Mouse (Mus musculus): Measurements from ENCODE around the gene Cds1. TPM values are rescaled to one million over a fixed set of nuclear protein-coding genes. Genes with fewer than 3 reads are reported as not detected.

Gene Cds1
- polyA plus RNA-seq, 1 experiment from 2014 or later = 0.64 TPM

DNA sequence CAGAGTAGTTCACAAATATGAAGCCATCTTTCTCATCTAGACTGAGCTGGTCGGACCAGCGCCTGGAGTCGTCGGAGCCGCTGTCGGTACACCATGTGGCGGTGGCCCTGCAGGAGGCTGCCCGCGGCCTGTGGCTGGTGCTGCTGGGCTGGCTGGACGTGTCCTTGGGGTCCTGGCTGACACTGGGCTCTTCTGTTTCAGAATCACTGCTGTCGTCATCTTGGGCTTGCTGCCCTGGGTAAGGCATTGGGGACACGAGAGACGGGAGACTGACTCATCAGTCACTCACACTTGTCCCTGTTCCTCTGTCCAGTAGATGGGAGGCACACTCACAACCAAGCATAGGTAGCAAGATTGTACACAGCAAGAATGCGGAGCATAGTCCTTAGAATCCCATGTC, 80.1 kb downstream of the Cds1 start:
- 94% methylated on average over 14 of the region's 14 CpGs for WGBS
- no peak for DNase-seq (ENCODE audit: low spot score)
- Histone ChIP-seq H3K27me3 (ENCODE audit: insufficient read depth, poor library complexity, severe bottlenecking) (no peaks in the 10 kb centered on the region), H3K4me3 (no peak overlapping the region), H3K4me1 (no peaks in the 10 kb centered on the region), H3K9me3 (no peaks in the 10 kb centered on the region), H3K36me3 (peaks cover 100% of the 10 kb centered on the region), H3K27ac (no peak overlapping the region)

GRCm38 (mm10) chr5:101845930-101846329, 81.0 kb downstream of the Cds1 start:
- DNase-seq (ENCODE audit: low spot score) = no peak
- 92% methylated on average over 8 of the region's 8 CpGs for WGBS
- H3K36me3 ChIP-seq = peaks cover 99% of the 10 kb centered on the region
- no peak overlapping the region for H3K4me3 ChIP-seq
- no peak overlapping the region for H3K27ac ChIP-seq
- H3K9me3 ChIP-seq = no peaks in the 10 kb centered on the region
- no peaks in the 10 kb centered on the region for H3K27me3 ChIP-seq (ENCODE audit: insufficient read depth, poor library complexity, severe bottlenecking)
- no peaks in the 10 kb centered on the region for H3K4me1 ChIP-seq

DNA sequence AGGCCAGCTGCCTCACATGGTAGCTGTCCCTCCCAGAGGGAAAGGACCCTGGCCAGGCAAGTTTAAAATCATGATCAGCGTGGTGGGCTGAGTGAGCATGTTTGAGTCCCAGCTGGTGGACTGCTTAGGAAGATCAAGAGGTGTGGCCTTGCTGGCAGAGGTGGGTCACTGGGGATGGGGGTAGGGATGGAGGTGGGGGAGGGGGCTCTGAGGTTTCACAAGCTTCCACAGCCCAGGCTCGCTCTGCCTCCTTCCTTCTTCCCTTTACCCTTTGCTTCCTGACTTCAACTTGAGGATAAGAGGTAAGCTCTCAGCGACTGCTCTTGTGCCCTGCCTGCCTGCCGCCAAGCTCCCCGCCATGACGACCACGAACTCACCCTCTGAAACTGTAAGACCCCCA, 82.4 kb downstream of the Cds1 start:
- Histone ChIP-seq H3K27me3 (ENCODE audit: insufficient read depth, poor library complexity, severe bottlenecking) (no peaks in the 10 kb centered on the region), H3K27ac (no peak overlapping the region), H3K9me3 (no peaks in the 10 kb centered on the region), H3K4me3 (no peak overlapping the region), H3K4me1 (no peaks in the 10 kb centered on the region), H3K36me3 (peaks cover 99% of the 10 kb centered on the region)
- no peak for DNase-seq (ENCODE audit: low spot score)
- WGBS = 90% methylated on average over 7 of the region's 7 CpGs

DNA sequence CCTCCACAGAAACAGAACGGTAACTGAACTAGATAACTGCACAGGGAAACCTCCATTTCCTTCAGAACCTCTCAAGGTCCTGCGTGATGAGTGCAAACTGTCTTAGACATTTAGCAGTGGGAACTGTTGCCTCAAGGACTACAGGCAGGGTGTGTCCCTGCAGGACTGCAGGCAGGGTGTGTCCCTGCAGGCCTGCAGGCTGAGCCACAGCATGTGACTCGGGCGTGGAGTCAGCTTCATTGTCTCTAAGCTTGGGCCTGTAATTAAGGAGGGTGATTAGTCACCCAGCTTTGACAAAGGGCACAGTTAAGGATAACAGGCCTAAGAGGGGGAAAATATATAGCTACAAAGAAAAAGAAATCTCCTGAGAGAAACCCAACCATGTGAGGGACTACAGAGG, 82.8 kb downstream of the Cds1 start:
- H3K9me3 ChIP-seq = no peaks in the 10 kb centered on the region
- peaks cover 99% of the 10 kb centered on the region for H3K36me3 ChIP-seq
- no peaks in the 10 kb centered on the region for H3K4me1 ChIP-seq
- H3K4me3 ChIP-seq = no peak overlapping the region
- no peak for DNase-seq (ENCODE audit: low spot score)
- WGBS = 78% methylated on average over 4 of the region's 4 CpGs
- no peak overlapping the region for H3K27ac ChIP-seq
- no peaks in the 10 kb centered on the region for H3K27me3 ChIP-seq (ENCODE audit: insufficient read depth, poor library complexity, severe bottlenecking)

- Histone ChIP-seq H3K4me1 (no peaks in the 10 kb centered on the region), H3K4me3 (no peak overlapping the region), H3K9me3 (no peaks in the 10 kb centered on the region), H3K27me3 (ENCODE audit: insufficient read depth, poor library complexity, severe bottlenecking) (no peaks in the 10 kb centered on the region), H3K36me3 (peaks cover 99% of the 10 kb centered on the region), H3K27ac (no peak overlapping the region)
- DNase-seq (ENCODE audit: low spot score) = no peak
- 88% methylated on average over 7 of the region's 7 CpGs for WGBS
Observed at GRCm38 (mm10) chr5:101851133-101851532, 86.2 kb downstream of the Cds1 start.

- no peaks in the 10 kb centered on the region for H3K4me1 ChIP-seq
- no peak for DNase-seq (ENCODE audit: low spot score)
Observed at GRCm38 (mm10) chr5:101852116-101852680, 87.3 kb downstream of the Cds1 start.

GRCm38 (mm10) chr5:101854100-101854499, 89.2 kb downstream of the Cds1 start:
- H3K4me1 ChIP-seq = no peaks in the 10 kb centered on the region

More at GRCm38 (mm10) chr5:101852116-101852680, 87.3 kb downstream of the Cds1 start:
- 94% methylated on average over 21 of the region's 21 CpGs for WGBS
- Histone ChIP-seq H3K27me3 (ENCODE audit: insufficient read depth, poor library complexity, severe bottlenecking) (no peaks in the 10 kb centered on the region), H3K4me3 (no peak overlapping the region), H3K36me3 (peaks cover 92% of the 10 kb centered on the region), H3K9me3 (no peaks in the 10 kb centered on the region), H3K27ac (no peak overlapping the region)

DNA sequence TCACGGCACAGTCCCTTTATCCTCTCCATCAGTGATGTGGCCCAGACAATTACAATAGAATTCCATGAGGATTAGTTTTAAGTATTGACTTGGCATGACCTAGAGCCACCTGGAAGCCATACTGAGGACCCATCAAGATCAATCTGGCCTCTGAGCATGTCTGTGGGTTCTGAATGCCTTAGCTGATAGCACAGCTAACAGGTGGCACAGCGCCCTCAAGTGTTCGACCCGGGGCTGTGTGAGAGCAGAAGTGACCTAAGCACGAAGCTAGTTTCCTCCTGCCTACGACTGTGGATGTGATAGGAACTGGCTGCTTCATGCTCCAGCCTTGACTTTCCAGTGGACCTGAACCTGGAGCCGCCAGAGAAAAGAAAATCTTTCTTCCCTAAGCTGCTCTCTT, 89.7 kb downstream of the Cds1 start:
- no peak overlapping the region for H3K4me3 ChIP-seq
- no peaks in the 10 kb centered on the region for H3K27me3 ChIP-seq (ENCODE audit: insufficient read depth, poor library complexity, severe bottlenecking)
- no peak overlapping the region for H3K27ac ChIP-seq
- DNase-seq (ENCODE audit: low spot score) = no peak
- H3K4me1 ChIP-seq = no peaks in the 10 kb centered on the region
- WGBS = 80% methylated on average over 7 of the region's 7 CpGs
- no peaks in the 10 kb centered on the region for H3K9me3 ChIP-seq
- peaks cover 92% of the 10 kb centered on the region for H3K36me3 ChIP-seq

More at GRCm38 (mm10) chr5:101854100-101854499, 89.2 kb downstream of the Cds1 start:
- Histone ChIP-seq H3K36me3 (peaks cover 92% of the 10 kb centered on the region), H3K27me3 (ENCODE audit: insufficient read depth, poor library complexity, severe bottlenecking) (no peaks in the 10 kb centered on the region), H3K27ac (no peak overlapping the region), H3K4me3 (no peak overlapping the region), H3K9me3 (no peaks in the 10 kb centered on the region)
- DNase-seq (ENCODE audit: low spot score) = no peak
- 94% methylated on average over 11 of the region's 11 CpGs for WGBS

DNA sequence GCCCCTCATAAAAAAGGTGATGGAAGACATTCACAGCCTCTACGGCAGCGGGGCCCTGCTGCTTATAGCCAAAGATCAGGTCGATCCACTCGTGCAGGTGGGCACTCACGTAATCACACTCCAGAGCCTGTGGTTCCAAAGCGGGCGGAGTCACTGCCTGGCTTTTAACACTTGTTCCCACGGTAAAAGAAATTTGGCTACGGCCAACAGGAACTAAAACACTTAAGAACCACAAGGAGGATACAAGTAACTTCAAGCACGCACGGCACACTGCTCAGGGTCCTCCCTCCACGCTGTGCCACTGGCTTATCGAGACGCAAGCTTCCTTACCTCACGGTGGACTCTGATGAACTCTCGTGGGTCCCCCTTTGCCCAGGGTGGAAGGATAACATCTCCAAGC, 90.5 kb downstream of the Cds1 start:
- Histone ChIP-seq H3K9me3 (no peaks in the 10 kb centered on the region), H3K4me1 (no peaks in the 10 kb centered on the region), H3K27me3 (ENCODE audit: insufficient read depth, poor library complexity, severe bottlenecking) (no peaks in the 10 kb centered on the region), H3K4me3 (no peak overlapping the region), H3K27ac (no peak overlapping the region), H3K36me3 (peaks cover 88% of the 10 kb centered on the region)
- 93% methylated on average over 16 of the region's 16 CpGs for WGBS
- DNase-seq (ENCODE audit: low spot score) = no peak

GRCm38 (mm10) chr5:101858891-101859436, 94.0 kb downstream of the Cds1 start:
- Histone ChIP-seq H3K4me3 (no peak overlapping the region), H3K27ac (no peak overlapping the region), H3K36me3 (peaks cover 88% of the 10 kb centered on the region), H3K27me3 (ENCODE audit: insufficient read depth, poor library complexity, severe bottlenecking) (no peaks in the 10 kb centered on the region), H3K4me1 (no peaks in the 10 kb centered on the region), H3K9me3 (no peaks in the 10 kb centered on the region)
- no peak for DNase-seq (ENCODE audit: low spot score)
- 93% methylated on average over 10 of the region's 10 CpGs for WGBS

DNA sequence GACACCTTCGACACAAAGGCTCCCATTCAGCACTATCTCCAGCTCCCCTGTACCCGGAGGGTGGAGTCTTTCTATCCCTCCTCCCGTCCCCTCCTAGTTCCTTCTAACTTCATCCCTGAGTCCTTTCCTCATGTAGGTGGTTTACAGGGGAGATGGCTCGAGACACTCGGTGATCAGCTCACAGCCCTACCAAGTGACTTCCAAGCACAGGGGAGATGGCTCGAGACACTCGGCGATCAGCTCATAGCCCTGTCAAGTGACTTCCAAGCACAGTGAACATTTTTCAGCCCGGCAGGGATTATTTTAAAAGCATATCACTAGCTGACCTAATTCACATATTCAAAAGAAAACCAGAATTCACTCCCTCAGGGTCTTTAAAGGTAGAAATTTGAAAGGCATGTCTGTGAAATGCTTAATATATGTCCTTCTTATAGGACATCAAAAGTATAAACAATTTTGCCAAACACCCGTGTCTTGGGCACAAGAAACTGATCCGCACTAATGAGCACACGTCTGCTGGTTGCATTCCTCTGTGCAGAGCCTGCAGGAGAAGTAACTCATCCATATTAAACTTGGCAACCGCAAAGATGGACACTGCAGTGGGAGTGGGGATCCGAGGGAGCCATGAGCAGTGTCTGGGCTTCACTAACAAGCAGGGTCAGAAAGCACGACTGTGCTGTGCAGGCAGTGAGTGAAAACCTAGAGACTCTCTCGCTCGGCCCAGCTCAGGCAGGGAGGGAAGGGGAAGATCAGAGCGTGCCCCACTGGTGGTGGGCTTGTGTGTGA, 97.0 kb downstream of the Cds1 start:
- H3K36me3 ChIP-seq = peaks cover 87% of the 10 kb centered on the region
- no peak for DNase-seq (ENCODE audit: low spot score)
- H3K27me3 ChIP-seq (ENCODE audit: insufficient read depth, poor library complexity, severe bottlenecking) = no peaks in the 10 kb centered on the region
- no peak overlapping the region for H3K4me3 ChIP-seq
- WGBS = 88% methylated on average over 18 of the region's 18 CpGs
- H3K27ac ChIP-seq = no peak overlapping the region
- H3K9me3 ChIP-seq = no peaks in the 10 kb centered on the region
- H3K4me1 ChIP-seq = no peaks in the 10 kb centered on the region

DNA sequence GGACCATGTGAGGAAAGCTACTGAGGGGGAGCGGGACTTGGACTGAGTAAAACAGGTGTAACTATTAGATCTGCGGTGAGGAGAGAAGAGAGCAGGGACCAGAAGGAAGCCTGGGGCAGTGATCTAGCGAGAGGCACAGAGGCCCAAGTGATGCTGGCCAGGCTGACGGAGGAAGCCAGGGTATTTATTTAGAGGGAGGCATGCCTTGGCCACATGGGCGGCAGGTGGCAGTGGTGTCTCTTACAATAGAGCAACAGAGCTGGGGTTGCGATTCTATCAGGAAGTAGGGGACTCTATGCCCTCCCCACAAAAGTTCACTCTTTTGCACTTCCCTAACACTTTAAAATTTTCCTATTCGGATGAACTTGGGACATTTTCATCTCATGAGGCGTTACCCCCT, 97.7 kb downstream of the Cds1 start:
- WGBS = 89% methylated on average over 8 of the region's 8 CpGs
- Histone ChIP-seq H3K4me1 (no peaks in the 10 kb centered on the region), H3K9me3 (no peaks in the 10 kb centered on the region), H3K4me3 (no peak overlapping the region), H3K27me3 (ENCODE audit: insufficient read depth, poor library complexity, severe bottlenecking) (no peaks in the 10 kb centered on the region), H3K36me3 (peaks cover 86% of the 10 kb centered on the region), H3K27ac (no peak overlapping the region)
- DNase-seq (ENCODE audit: low spot score) = no peak

DNA sequence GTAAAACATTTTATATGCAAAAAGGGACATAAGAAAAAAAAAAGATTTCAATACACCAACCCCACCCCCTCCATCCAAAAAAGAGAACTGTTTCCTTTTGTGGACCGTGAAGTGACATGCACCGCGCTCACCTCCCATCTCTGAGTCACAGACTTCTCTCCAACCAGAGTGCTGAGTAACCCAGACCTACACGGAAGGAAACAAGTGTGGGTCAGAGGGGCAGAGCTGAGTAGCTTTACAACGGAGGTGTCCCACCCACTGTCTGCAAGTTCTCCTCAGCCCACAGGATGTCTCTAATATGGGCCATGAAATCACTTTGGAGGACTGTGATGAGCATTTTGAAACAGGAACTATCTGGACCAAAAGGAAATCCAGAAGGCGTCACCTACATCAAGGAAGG, 99.0 kb downstream of the Cds1 start:
- H3K27me3 ChIP-seq (ENCODE audit: insufficient read depth, poor library complexity, severe bottlenecking) = no peaks in the 10 kb centered on the region
- no peaks in the 10 kb centered on the region for H3K9me3 ChIP-seq
- no peak for DNase-seq (ENCODE audit: low spot score)
- peaks cover 86% of the 10 kb centered on the region for H3K36me3 ChIP-seq
- H3K27ac ChIP-seq = no peak overlapping the region
- H3K4me1 ChIP-seq = no peaks in the 10 kb centered on the region
- H3K4me3 ChIP-seq = no peak overlapping the region
- 91% methylated on average over 6 of the region's 6 CpGs for WGBS

Measured in heart, embryonic 10.5 days (tissue).